ENCODE assay signal across 24 mouse cellular contexts in the genomic region with DNA sequence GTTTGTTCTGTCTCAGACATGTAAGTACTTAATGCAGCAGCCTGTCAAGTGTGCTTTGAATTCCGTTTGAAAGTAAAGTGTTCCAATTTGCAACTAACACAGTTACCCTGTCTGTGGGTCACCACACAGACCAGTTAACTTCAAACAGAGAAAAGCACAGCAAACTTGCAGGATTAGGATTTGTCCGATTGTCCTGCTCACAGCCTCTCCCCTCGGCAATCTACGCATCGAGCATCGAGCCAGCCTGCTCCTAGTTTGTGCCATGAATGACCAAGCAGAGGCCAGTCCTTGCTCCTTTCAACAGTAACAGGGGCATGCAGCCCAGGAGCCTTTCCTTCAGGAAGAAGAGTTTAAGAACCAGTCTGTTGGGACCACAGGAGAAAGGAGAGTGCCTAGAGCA. TPM values are rescaled to one million over a fixed set of nuclear protein-coding genes. Genes with fewer than 3 reads are reported as not detected.
A peak's percentile ranks its signal among the peaks of the same experiment; 100 is the strongest.
DNase-seq lines count a peak whose midpoint lies in the region; ATAC-seq and TF ChIP-seq lines count a peak whose summit lies in the region.
"Had no signal": no experiment of that assay in that cellular context is flagged by ENCODE, and none has a peak within 500 bp of the region (broad histone marks: within the 10 kb centered on the region; RNA-seq: fewer than 3 reads in every experiment).

No protein-coding gene starts in this region.

- TF ChIP-seq CTCF in liver, postnatal 0 days (IDR thresholded peaks at IDR 0.05; ENCODE audit: low read depth) = no peak

- no peak for ATAC-seq in forebrain, embryonic 16.5 days
- ATAC-seq in liver, embryonic 11.5 days (replicated peaks; ENCODE audit: low FRiP score) = no peak
- ATAC-seq in liver, postnatal 0 days = no peak
- ATAC-seq: CD4-positive, CD25-positive, alpha-beta regulatory T cell, adult 4 months; forebrain, embryonic 14.5 days; intestine, embryonic 15.5 days had no signal

- WGBS in forebrain, embryonic 10.5 days = 2% methylated on average over 6 of the region's 6 CpGs
- WGBS in forebrain, embryonic 16.5 days = 1% methylated on average over 6 of the region's 6 CpGs
- WGBS in liver, embryonic 11.5 days = 24% methylated on average over 6 of the region's 6 CpGs
- 19% methylated on average over 6 of the region's 6 CpGs for WGBS in liver, postnatal 0 days (ENCODE audit: insufficient replicate concordance)
- 7% methylated on average over 6 of the region's 6 CpGs for WGBS in embryonic facial prominence, embryonic 10.5 days
- WGBS in limb, embryonic 10.5 days = 9% methylated on average over 6 of the region's 6 CpGs

- H3K9me3 ChIP-seq in forebrain, embryonic 10.5 days = no peaks in the 10 kb centered on the region
- H3K9me3 ChIP-seq in forebrain, embryonic 16.5 days (ENCODE audit: control insufficient read depth, low read length) = no peaks in the 10 kb centered on the region
- H3K9me3 ChIP-seq in liver, embryonic 11.5 days (ENCODE audit: control insufficient read depth, low read length) = no peaks in the 10 kb centered on the region
- H3K9me3 ChIP-seq in liver, postnatal 0 days (ENCODE audit: low read length) = no peaks in the 10 kb centered on the region
- no peaks in the 10 kb centered on the region for H3K9me3 ChIP-seq in embryonic facial prominence, embryonic 10.5 days
- H3K9me3 ChIP-seq in limb, embryonic 10.5 days (replicated peaks) = no peaks in the 10 kb centered on the region
- H3K9me3 ChIP-seq: heart, embryonic 13.5 days; hindbrain, embryonic 12.5 days; hindbrain, embryonic 15.5 days; intestine, embryonic 15.5 days had no signal

- H3K9ac ChIP-seq in forebrain, embryonic 16.5 days (replicated peaks; ENCODE audit: low read depth, low read length) = no peak overlapping the region
- no peak overlapping the region for H3K9ac ChIP-seq in liver, embryonic 11.5 days (ENCODE audit: low read depth, low read length)
- H3K9ac ChIP-seq in liver, postnatal 0 days (replicated peaks) = no peak overlapping the region
- H3K9ac ChIP-seq: heart, embryonic 13.5 days; hindbrain, embryonic 12.5 days; hindbrain, embryonic 15.5 days; intestine, embryonic 15.5 days had no signal

- H3K27me3 ChIP-seq in forebrain, embryonic 10.5 days (ENCODE audit: poor library complexity, severe bottlenecking) = peaks cover 100% of the 10 kb centered on the region
- peaks cover 76% of the 10 kb centered on the region for H3K27me3 ChIP-seq in forebrain, embryonic 16.5 days (replicated peaks; ENCODE audit: control insufficient read depth, insufficient read depth, low read length)
- peaks cover 71% of the 10 kb centered on the region for H3K27me3 ChIP-seq in liver, embryonic 11.5 days (replicated peaks; ENCODE audit: control insufficient read depth, insufficient read depth, low read length)
- peaks cover 59% of the 10 kb centered on the region for H3K27me3 ChIP-seq in liver, postnatal 0 days (ENCODE audit: insufficient read depth, low read length)
- H3K27me3 ChIP-seq in embryonic facial prominence, embryonic 10.5 days (replicated peaks; ENCODE audit: low read depth, poor library complexity, severe bottlenecking) = peaks cover 97% of the 10 kb centered on the region
- peaks cover 79% of the 10 kb centered on the region for H3K27me3 ChIP-seq in limb, embryonic 10.5 days (ENCODE audit: low read depth, poor library complexity, severe bottlenecking)

- no peak overlapping the region for H3K27ac ChIP-seq in forebrain, embryonic 10.5 days
- H3K27ac ChIP-seq in forebrain, embryonic 16.5 days (ENCODE audit: low read length) = no peak overlapping the region
- no peak overlapping the region for H3K27ac ChIP-seq in liver, embryonic 11.5 days (ENCODE audit: low read depth, low read length)
- no peak overlapping the region for H3K27ac ChIP-seq in liver, postnatal 0 days (ENCODE audit: low read depth)
- no peak overlapping the region for H3K27ac ChIP-seq in embryonic facial prominence, embryonic 10.5 days (replicated peaks)
- H3K27ac ChIP-seq in limb, embryonic 10.5 days = no peak overlapping the region
- H3K27ac ChIP-seq: heart, embryonic 13.5 days; hindbrain, embryonic 12.5 days; hindbrain, embryonic 15.5 days; intestine, embryonic 15.5 days had no signal

- no peak for TF ChIP-seq EP300 in liver, postnatal 0 days (IDR thresholded peaks at IDR 0.05; ENCODE audit: low read depth)

- no peaks in the 10 kb centered on the region for H3K36me3 ChIP-seq in forebrain, embryonic 10.5 days (replicated peaks)
- no peaks in the 10 kb centered on the region for H3K36me3 ChIP-seq in forebrain, embryonic 16.5 days (ENCODE audit: control insufficient read depth, insufficient read depth)
- no peaks in the 10 kb centered on the region for H3K36me3 ChIP-seq in liver, embryonic 11.5 days (ENCODE audit: control insufficient read depth, insufficient read depth, low read length)
- no peaks in the 10 kb centered on the region for H3K36me3 ChIP-seq in liver, postnatal 0 days (replicated peaks; ENCODE audit: insufficient read depth, low read length)
- H3K36me3 ChIP-seq in embryonic facial prominence, embryonic 10.5 days (replicated peaks) = no peaks in the 10 kb centered on the region
- H3K36me3 ChIP-seq in limb, embryonic 10.5 days = no peaks in the 10 kb centered on the region
- H3K36me3 ChIP-seq: heart, embryonic 13.5 days; hindbrain, embryonic 12.5 days; hindbrain, embryonic 15.5 days; intestine, embryonic 15.5 days had no signal

- H3K4me1 ChIP-seq in forebrain, embryonic 10.5 days = peaks cover 32% of the 10 kb centered on the region
- peaks cover 5% of the 10 kb centered on the region for H3K4me1 ChIP-seq in forebrain, embryonic 16.5 days (replicated peaks; ENCODE audit: control insufficient read depth, insufficient read depth, low read length)
- peaks cover 4% of the 10 kb centered on the region; the same call in 1 of the 2 replicates for H3K4me1 ChIP-seq in liver, embryonic 11.5 days (replicated peaks; ENCODE audit: control insufficient read depth, insufficient read depth, low read length)
- no peaks in the 10 kb centered on the region for H3K4me1 ChIP-seq in liver, postnatal 0 days (ENCODE audit: insufficient read depth)
- H3K4me1 ChIP-seq in embryonic facial prominence, embryonic 10.5 days = peaks cover 33% of the 10 kb centered on the region
- peaks cover 17% of the 10 kb centered on the region for H3K4me1 ChIP-seq in limb, embryonic 10.5 days

- peak; percentile 29 for DNase-seq in forebrain, embryonic 10.5 days (ENCODE audit: extremely low spot score, low spot score)
- peak; percentile 18 for DNase-seq in liver, embryonic 11.5 days (ENCODE audit: low spot score)
- DNase-seq in liver, postnatal 0 days = no peak
- peak; percentile 34 for DNase-seq in embryonic facial prominence, embryonic 10.5 days (ENCODE audit: low spot score)
- DNase-seq in limb, embryonic 10.5 days (ENCODE audit: low spot score) = peak; percentile 38
- DNase-seq: adrenal gland, adult 2 months; adrenal gland, postnatal 14 days; cerebellum, adult 11 months; cerebellum, adult 2 months; cerebellum, adult 9-11 months; cerebellum, postnatal 25 days; gastrocnemius, postnatal 10 days; heart, adult 18-20 months; heart, postnatal 14 days; heart, postnatal 4 days; kidney, adult 11 months had no signal

- H3K4me2 ChIP-seq in forebrain, embryonic 16.5 days (ENCODE audit: low read length) = no peak overlapping the region
- no peak overlapping the region for H3K4me2 ChIP-seq in liver, embryonic 11.5 days
- no peak overlapping the region for H3K4me2 ChIP-seq in liver, postnatal 0 days (ENCODE audit: low read depth, low read length)
- H3K4me2 ChIP-seq: heart, embryonic 13.5 days; hindbrain, embryonic 12.5 days; hindbrain, embryonic 15.5 days; intestine, embryonic 15.5 days had no signal

- H3K4me3 ChIP-seq in forebrain, embryonic 10.5 days = no peak overlapping the region
- no peak overlapping the region for H3K4me3 ChIP-seq in forebrain, embryonic 16.5 days (replicated peaks; ENCODE audit: low read length)
- H3K4me3 ChIP-seq in liver, embryonic 11.5 days (ENCODE audit: low read depth, low read length) = no peak overlapping the region
- no peak overlapping the region for H3K4me3 ChIP-seq in liver, postnatal 0 days (ENCODE audit: low read depth, low read length)
- no peak overlapping the region for H3K4me3 ChIP-seq in embryonic facial prominence, embryonic 10.5 days
- H3K4me3 ChIP-seq in limb, embryonic 10.5 days = no peak overlapping the region
- H3K4me3 ChIP-seq: heart, embryonic 13.5 days; hindbrain, embryonic 12.5 days; hindbrain, embryonic 15.5 days; intestine, embryonic 15.5 days had no signal

RNA-seq across cellular contexts. Expression of a gene that starts 15.0 kb away (rescaled TPM):
- 2.9 and 3.1 TPM in 2 replicates for polyA plus RNA-seq in forebrain, embryonic 10.5 days (2016; fragmentation: Nextera tagmentation; extraction: Ambion mirVana)
- 0.46 and 0.50 TPM in 2 replicates for polyA plus RNA-seq in forebrain, embryonic 16.5 days (2015; fragmentation: Nextera tagmentation; extraction: Ambion mirVana)
- 0.05 TPM in 1 of 2 replicates, not detected in the other for polyA plus RNA-seq in liver, embryonic 11.5 days (2014; fragmentation: Nextera tagmentation; extraction: Ambion mirVana)
- polyA plus RNA-seq in liver, postnatal 0 days (2015; fragmentation: Nextera tagmentation; extraction: Ambion mirVana) = not detected in 2 replicates
- 3.7 and 4.3 TPM in 2 replicates for polyA plus RNA-seq in embryonic facial prominence, embryonic 10.5 days (2016; fragmentation: Nextera tagmentation; extraction: Ambion mirVana)
- polyA plus RNA-seq in limb, embryonic 10.5 days (2016; fragmentation: Nextera tagmentation; extraction: Ambion mirVana) = 0.11 and 0.21 TPM in 2 replicates
- polyA plus RNA-seq: CD4-positive, CD25-positive, alpha-beta regulatory T cell, adult 4 months; heart, embryonic 16.5 days; intestine, embryonic 15.5 days had no signal

RNA-seq across cellular contexts. Expression of a gene that starts 52.2 kb away (rescaled TPM):
- 756 and 758 TPM in 2 replicates for polyA plus RNA-seq in forebrain, embryonic 10.5 days (2016; fragmentation: Nextera tagmentation; extraction: Ambion mirVana)
- 536 and 561 TPM in 2 replicates for polyA plus RNA-seq in forebrain, embryonic 16.5 days (2015; fragmentation: Nextera tagmentation; extraction: Ambion mirVana)
- polyA plus RNA-seq in liver, embryonic 11.5 days (2014; fragmentation: Nextera tagmentation; extraction: Ambion mirVana) = 879 and 893 TPM in 2 replicates
- polyA plus RNA-seq in liver, postnatal 0 days (2015; fragmentation: Nextera tagmentation; extraction: Ambion mirVana) = 306 and 312 TPM in 2 replicates
- polyA plus RNA-seq in embryonic facial prominence, embryonic 10.5 days (2016; fragmentation: Nextera tagmentation; extraction: Ambion mirVana) = 764 and 773 TPM in 2 replicates
- polyA plus RNA-seq in limb, embryonic 10.5 days (2016; fragmentation: Nextera tagmentation; extraction: Ambion mirVana) = 695 and 810 TPM in 2 replicates
